Mouse (Mus musculus): Measurements from ENCODE around the gene 9430038I01Rik.

GRCm38 (mm10) chr7:137374996-137375395 lies 35.6 kb downstream of the 9430038I01Rik start:
- TF ChIP-seq CTCF (IDR thresholded peaks at IDR 0.05; ENCODE audit: low read depth) (no peak), EP300 (optimal IDR thresholded peaks at IDR 0.05) (no peak)
